Mouse (Mus musculus) brain, adult 2 months (tissue): Measurements from ENCODE around the gene Tmem123.
A peak's percentile ranks its signal among the peaks of the same experiment; 100 is the strongest.

ENCODE experiments used
- DNase-seq: peaks from one replicate; pipeline ENCODE4 v3.0.0; 2011; ENCODE audit warnings: low read depth, low spot score

Gene Tmem123

GRCm38 (mm10) chr9:7775011-7775410 is 11.2 kb downstream of the Tmem123 start:
- DNase-seq = peak; percentile 29

GRCm38 (mm10) chr9:7775986-7776385 is 12.1 kb downstream of the Tmem123 start:
- no peak for DNase-seq

DNA sequence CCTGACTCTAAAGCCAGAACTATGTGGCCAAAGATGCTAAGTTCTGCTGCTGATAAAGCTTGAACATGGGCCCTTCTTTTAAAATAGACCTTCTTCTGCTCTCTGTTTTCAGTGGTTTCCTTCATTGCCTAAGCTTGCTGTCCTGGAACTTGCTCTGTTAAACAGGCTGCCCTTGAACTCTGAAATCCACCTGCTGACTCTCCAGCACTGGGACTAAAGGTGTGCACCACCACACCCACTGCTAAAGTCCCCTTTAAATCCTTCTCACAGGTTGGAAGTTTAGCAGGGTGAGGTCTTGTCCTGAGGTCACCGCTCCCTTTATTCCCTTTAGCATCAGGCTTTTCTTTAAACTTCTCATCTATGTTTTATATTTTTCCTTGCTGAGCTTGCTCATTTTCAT is 13.1 kb downstream of the Tmem123 start:
- DNase-seq = no peak

DNA sequence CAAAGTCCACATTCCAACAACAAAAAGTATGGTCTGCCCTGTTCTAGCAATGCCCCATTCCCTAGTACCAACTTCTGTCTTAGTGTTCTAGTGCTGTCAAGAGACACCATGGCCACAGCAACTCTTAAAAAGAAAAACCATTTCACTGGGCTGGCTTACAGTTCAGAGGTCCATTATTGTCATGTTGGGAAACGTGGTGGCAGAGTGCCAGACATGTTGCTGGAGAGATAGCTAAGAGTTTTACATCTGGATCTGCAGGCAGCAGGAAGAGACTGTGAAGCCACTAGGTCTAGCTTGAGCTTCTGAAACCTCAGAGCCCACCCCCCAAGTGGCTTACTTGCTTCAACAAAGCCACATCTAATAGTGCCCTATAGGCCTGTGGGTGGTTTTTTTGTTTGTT is 13.8 kb downstream of the Tmem123 start:
- DNase-seq = no peak

DNA sequence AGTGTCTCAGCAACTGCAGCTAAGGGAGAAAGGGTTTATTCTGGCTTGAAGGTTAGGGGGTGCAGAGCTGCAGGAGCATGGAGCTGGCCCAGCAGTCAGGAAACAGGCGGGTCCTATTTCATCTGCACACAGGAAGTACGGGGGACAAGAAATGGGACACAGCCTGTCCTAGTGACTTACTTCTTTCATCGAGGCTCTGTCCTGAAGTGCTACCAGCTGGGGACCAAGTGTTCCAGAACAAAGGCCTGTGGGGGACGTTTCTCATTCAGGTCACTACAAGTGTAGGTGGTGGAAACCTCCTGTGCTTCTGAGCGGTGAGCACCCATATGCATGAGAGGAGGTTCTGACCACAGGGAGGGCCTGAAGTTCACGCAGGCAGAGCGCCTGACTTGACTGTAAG is 14.9 kb downstream of the Tmem123 start:
- DNase-seq = no peak

- DNase-seq = no peak
Observed at GRCm38 (mm10) chr9:7779786-7780185, 15.9 kb downstream of the Tmem123 start.

GRCm38 (mm10) chr9:7780250-7781150 is 16.7 kb downstream of the Tmem123 start:
- no peak for DNase-seq

DNA sequence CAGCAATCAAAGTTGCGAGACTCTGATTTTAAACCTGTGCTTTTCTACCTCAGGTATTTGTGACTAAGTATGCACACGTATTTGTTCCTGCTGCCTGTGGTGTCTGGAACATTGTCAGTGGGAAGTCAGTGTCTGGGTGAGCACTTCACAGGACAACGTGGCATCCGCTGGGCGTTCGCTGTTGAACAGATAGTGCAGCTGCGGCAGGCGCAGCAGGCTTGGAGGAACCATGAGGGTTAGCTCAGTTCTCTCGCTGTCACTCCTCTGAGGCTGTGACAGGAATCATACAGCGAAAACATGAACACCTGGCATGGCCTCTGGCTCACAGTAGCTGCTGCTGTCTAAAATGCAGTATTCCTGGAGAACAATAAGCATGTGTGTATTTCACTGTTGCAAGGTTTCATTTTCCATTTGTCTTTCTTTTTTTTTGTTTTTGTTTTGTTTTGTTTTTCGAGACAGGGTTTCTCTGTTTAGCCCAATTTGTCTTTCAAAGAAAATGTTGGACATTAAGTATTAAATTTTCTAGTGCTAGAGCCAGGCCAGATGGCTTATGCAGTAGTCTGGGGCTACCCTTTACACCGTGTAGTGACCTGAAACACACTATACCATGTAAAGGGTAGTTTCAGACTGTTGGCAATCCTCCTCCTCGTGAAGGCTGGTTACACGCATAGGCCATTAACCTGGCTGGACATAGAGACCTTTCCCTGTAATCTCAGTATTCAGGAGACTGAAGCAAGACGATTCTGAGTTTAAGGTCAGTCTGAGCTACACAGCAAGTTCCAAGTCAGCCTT is 20.2 kb downstream of the Tmem123 start:
- peak; percentile 27 for DNase-seq

GRCm38 (mm10) chr9:7784615-7785012 is 20.8 kb downstream of the Tmem123 start:
- no peak for DNase-seq

DNA sequence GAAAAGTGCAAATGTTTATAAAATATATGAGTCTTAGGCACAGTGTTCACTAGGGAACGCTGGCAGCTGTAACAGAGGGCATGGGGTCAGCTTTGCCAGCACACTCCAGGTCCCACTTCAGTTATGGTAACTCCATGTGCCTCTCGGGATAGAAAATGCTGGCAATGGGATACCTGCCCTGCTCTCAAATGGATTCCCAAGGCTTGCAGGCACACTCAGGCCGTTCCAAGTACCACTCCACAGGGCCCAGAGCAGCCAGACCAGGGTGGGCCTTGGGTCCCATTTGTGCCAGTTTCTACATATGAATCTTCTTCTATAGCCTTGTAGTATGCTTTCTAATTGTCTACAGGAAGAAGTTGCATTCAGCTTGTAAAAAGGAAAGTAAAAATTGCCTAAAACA is 21.6 kb downstream of the Tmem123 start:
- no peak for DNase-seq

DNA sequence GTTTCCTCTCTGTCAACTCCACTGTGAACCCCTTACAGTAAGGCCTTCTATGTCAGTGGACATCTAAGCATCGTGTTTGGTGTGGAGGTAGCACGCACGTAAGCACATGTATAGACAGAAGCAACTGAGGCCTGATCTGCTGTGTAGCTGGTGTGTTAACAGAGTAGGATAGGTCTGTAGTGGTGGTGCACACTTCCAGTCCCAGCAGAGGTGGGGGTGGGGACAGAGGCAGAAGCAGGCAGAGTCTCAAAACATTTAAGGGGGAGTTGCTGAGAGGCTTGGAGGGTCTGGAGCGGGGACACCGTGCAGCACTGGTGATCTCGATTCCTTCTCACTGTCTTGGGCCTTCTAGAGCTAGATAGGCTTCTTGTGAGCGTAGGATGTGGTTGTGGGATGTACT is 22.2 kb downstream of the Tmem123 start:
- no peak for DNase-seq

DNA sequence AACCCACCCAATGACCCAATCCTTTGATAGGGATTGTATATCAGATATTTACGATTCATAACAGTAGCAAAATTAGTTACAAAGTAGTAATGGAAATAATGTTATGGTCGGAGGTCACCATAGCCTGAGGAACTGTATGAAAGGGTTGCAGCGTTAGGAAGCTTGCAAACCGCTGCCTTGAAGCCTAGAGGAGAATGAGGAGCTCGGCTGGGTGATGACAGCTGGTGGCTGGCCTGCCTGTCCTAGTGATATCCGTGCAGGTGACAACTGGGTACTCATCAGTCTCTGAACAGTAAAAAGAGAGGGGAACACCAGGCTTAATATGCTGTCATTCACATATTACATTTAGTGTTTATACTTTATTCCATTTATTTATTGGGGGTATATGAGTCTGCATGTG is 24.6 kb downstream of the Tmem123 start:
- DNase-seq = no peak

DNA sequence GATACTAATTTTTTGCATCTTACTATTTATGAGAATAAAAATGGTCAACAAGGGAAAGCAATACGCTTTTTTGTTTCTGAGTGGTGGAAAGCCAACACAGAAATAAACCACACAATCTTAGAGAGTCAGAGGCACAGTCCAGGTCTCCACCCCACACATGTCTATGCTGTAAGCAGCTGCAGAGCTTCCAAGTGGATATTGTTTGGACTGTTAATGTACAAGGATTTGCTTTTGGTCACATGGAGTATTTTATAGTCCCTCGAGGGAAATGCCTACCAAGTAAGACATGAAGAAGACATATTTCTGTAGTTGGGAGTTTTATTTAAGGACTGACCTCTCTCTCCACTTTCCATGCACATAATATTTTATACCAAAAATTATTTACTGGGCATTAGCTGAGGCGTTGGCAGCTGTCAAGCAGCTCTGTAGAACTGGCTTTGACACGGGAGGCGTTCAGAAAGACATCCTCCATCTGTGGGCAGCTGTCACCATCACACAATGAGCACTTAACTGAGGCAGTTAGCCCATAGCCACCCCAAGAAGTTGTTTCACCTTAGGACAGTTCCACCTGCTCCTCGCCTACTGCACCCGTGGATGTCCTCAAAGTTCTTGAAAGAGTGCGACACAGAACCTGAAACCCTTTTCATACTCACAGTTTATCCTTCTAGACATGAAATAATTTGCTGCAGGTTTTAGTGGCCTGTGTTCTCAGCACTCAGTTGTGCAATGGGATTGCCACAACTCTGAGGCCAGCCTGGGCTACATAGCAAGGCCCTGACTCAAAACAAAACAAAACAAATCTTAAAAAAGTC is 26.1 kb downstream of the Tmem123 start:
- no peak for DNase-seq

- peak; percentile 15 for DNase-seq
Observed at GRCm38 (mm10) chr9:7790580-7791084, 26.8 kb downstream of the Tmem123 start.

GRCm38 (mm10) chr9:7793561-7793960 is 29.7 kb downstream of the Tmem123 start:
- no peak for DNase-seq

- no peak for DNase-seq
Observed at GRCm38 (mm10) chr9:7795581-7795980, 31.7 kb downstream of the Tmem123 start.

GRCm38 (mm10) chr9:7796129-7796864 is 32.5 kb downstream of the Tmem123 start:
- DNase-seq = no peak

DNA sequence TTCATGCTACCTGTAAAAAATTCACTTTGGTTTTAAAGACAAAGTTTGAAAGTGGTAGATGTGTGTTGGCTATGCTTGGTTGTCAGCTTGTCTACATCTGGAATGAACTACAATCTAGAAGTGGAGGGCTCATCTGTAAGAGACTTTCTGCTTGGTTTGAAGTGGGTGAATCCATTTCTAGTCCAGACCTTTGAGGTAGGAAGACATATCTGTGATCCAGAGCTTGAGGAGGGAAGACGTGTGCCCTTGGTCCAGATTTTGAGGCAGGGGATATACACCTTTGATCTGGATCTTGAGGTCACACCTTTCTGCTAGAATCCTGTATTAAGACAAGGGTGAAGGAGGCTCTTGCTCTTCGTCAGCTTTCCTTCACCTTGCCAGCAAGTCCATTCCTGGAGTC is 33.7 kb downstream of the Tmem123 start:
- no peak for DNase-seq

- DNase-seq = no peak
Observed at GRCm38 (mm10) chr9:7798555-7798954, 34.7 kb downstream of the Tmem123 start.

DNA sequence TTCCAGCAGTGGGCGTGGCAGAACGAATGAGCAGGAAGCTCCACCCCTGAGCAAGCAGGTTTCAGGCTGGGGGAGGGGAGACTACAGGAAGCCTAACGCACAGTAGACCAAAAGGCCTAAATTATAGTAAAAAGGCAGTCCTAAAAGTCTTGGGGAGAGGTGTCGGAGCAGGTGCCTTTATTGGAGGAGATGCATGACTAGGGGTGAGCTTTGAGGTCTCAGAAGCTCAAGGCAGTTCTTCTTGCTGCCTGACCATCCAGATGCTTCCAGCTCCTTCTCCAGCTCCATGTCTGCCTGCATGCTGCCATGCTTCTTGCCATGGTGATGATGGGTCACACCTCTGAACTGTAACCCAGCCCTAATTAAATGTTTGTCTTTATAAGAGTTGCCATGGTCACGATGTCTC is 41.3 kb downstream of the Tmem123 start:
- DNase-seq = no peak

DNA sequence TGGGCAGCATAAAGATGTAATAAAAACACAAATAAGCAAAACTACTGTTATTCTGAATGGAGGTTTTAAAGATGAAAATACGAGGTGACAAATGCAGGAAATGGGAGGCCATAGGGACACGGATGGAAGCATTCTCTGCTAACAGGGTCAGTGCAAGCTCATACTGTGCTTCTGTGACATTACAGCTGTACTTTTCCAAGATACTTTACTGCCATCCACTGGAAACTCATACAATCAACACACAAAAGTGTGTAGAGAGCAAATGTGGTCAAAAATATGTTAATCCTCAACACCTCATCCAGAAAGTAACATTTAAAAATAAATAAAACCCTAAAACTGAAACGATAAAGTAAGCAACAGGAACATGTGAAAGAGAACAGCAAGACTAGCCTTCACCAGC is 58.9 kb downstream of the Tmem123 start:
- peak; percentile 18 for DNase-seq
